Mouse (Mus musculus) neutrophil, adult 5-6 weeks (primary cell): ENCODE measurements around the gene Eid3. TPM values are rescaled to one million over a fixed set of nuclear protein-coding genes. Genes with fewer than 3 reads are reported as not detected.
A peak's percentile ranks its signal among the peaks of the same experiment; 100 is the strongest.

ENCODE experiments used
- ATAC-seq: fragments of 151-379, 151-347 bp; 2 replicates; pipeline ENCODE4 v1.8.0; 2017; ENCODE audit warnings: mild to moderate bottlenecking, moderate TSS enrichment; ENCODE audit not compliant: insufficient number of reproducible peaks, poor library complexity, low FRiP score, severe bottlenecking; ENCODE audit errors: extremely low read depth
- total RNA-seq: library from RNA; stranded (forward); fragments of 200-1000 nt; gene quantifications from 2 replicates; pipeline ENCODE4 v1.2.3, GENCODE M21; 2017

Eid3 gene
- total RNA-seq, 1 experiment from 2014 or later, result 11.4 TPM

DNA sequence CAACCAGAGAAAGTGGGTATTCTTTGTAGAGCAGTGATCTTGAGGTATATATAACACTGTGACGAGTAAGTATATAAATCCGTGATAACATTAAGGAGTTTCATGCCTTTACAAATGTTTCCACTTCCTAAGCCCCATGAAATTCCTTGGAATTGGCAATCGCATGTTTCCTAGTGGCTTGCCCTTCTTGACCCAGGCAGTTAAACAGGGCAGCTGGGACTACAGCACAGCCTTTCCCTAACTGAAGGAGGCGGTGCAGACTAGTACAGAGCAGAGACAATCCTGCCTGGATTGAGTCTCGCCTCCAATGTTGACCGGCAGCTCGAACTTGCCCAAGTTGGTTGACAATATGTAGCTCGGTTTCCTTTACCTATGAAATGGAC, 6.9 kb upstream of the Eid3 start:
- no peak for ATAC-seq

DNA sequence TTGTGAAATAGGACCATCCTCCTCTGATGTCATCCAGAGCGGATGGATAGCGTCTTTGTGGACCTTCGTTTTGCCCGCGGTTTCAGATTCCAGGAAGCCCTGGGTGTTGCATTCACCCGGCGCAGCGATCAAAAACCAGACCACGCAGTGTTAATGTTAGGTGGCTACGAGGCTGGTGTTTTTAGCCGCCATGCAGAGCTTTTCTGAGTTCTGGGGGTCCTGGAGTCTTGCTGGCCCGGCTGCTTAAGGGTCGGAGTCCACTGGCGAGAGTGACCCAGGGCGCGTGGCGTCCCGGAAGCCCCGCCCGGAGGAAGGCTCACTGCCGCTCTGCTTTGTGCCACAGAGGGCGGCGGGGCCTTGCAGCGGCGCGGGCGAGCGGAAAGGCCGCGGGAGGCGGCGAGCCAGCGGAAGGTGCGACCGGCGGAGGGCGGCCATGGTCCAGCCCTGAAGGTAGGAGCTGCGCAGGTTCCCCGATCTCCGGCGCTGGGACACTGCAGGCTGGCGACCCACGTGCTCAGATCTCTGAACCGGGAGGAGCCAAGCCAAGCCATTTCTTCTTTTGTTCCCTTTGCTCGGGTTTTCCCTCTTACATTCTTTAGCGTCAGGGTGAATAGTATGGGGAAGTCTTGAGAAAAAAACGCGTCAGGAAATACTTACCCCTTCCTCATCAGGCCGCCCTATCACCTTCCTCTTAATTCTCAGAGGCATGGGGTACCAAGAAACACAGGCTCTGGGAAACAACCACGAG, 6.1 kb upstream of the Eid3 start:
- ATAC-seq, result peak; percentile 57

DNA sequence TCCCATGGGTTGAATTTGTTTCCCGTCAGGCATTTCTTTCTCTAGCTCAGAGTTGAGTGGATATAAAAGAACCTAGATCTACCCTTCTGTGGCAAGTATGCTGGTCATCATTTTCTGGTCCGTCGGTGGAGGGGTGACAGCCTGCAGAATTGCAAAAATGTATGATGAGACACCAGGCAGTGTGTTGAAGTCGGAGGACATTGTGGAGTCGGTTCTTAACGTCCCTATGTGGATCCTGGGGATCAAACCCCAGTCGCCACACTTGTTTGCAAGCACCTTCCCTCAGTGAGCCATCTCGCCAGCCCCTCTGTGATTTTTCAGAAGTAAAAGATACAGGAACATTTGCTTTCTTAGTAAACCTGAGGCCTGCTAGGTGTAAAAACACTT, 5.5 kb upstream of the Eid3 start:
- ATAC-seq, result no peak

DNA sequence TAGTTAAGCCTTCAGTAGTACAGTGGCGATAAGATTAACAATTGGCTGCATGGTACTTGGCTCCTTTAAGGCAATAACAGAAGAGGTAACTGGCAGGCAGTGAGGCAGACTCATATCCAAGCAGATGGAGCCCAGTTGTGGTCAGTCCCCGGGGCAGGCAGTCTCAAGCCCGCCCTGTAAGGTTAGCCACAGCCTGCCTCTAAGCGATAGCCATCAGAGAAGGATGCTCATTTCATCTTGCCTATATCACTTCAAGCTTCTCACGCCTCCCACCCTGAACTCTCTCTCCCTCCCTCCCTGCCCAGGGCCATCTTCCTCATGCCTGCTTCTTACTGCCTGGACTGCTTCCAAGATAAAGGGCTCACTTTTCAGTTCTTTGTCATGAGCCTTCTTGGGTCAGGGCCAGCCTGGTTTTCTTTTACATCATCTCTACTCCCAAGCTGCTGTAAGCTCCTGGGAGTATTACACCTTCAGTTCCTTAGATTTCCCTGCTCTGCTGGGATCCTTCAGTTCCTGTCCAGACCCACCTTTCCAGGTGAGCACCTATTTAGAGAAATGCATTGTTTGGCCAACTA, 3.2 kb upstream of the Eid3 start:
- ATAC-seq, result no peak

DNA sequence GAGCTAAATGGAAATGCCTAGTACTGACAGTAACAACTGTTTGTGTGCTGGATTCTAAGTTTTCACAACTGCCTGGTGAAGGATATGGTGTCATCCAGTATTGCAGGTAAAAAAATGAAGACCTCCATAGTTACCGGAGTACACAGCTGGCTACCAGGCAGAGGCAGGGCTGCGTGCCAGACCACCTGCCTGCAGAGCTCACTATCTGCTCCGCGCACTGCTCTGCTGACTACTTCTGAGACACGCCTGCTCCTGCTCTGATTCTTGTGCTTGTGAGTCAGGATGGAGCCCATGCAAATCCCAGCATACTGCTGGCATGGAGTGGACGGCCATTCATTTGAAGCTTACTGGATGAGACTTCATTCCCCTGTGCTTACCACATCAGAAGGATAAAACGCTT, 2.6 kb upstream of the Eid3 start:
- ATAC-seq, result no peak

DNA sequence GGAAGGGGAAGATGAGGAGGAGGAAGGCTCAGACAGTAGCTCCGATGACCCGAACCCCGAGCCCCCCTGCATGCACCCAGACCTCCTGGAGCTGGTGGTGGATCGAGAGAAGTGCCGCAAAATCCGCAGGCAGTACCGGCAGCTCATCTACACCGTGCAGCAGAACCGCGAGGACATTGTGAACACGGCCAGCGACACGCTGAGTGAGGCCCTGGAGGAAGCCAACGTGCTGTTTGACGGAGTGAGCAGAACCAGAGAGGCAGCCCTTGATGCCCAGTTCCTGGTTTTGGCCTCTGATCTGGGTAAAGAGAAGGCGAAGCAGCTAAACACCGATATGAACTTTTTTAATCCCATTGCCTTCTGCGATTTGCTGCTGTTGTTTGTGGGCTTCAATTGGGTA, 406 bp downstream of the Eid3 start:
- peak; percentile 42; the same call in 1 of the 2 replicates for ATAC-seq

DNA sequence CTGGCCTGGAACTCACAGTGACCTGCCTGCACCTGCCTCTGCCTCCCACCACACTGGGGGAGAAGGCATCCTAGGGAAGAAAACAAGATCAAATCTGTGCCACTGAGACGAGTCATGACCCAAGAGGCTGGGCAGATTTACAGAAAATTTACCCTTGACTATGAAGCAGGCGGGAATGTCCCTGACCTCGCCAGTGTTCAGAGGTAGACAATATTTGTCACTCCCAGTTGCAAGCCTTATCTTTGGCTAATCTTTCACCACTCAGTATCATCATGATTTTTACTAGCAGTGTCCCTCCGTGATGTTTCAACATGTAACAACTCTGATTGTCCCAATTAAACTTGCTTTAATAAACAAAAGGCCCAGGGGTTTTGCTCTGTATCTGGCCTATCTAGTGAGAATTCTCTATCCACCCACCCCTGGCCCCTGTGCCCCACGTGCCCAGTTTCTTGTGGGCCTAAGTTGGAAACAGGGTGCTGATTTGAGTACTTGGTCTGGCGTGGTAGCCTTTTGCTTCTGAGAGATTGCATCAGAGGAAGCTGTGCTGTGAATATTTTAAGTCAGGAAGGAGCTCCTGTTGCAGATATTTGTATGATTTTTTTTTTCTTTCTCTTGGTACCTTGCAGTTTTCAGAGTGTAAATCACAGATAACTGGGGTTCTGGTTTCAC, 2.1 kb downstream of the Eid3 start:
- no peak for ATAC-seq

DNA sequence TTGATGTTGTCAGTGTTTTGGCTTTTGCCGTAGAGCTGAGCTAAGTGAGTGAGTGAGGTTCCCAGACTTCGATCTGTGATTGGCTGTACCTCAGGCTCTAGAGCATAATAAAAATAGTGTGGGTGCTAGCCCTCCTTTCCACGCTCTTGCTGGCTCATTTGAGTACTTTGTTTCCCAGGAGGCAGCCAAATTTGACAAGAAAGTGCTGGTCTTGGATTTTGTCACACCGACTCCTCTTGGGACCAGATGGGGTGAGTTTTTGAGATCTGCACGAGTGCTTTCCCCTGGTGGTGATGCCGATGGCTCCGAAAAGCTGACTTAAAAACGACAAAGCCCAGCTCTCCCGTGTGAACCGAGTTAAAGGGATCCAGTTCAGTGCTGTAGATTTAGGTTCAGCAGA, 9.0 kb downstream of the Eid3 start:
- no peak for ATAC-seq

DNA sequence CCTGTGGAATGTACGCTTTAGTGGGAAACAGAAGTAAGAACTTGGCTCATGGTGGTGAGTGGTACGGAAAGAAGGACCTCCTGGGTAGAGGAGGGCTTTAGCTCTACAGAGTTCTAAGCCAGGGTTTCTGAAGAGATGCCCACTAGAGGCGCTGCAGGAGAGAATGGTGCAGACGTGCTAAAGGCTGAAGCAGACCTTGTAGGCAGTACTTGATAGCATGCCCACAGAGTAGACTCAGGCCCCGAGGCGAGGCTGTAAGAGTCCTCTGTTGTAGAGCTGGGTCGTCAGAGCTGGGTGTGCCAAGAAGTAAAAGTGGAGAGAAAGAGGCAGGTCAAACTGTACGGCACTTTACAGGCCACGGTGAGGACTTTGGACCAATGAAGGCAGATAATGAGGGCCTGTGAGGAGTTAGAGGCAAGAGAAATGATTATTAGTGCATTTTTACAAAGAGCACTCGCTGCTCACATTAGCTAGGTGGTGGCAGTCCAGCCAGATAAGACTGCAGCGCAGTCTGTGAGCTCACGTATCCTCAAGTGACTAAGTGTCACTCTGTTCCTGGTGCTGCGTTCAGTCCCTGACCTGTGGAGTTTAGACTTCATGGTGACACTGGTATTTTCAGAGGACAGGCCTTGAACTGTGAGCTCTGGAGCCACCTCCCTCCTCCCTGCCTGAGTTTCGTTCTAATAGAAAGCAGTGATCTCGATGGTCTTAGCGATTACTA, 9.8 kb downstream of the Eid3 start:
- ATAC-seq, result no peak

DNA sequence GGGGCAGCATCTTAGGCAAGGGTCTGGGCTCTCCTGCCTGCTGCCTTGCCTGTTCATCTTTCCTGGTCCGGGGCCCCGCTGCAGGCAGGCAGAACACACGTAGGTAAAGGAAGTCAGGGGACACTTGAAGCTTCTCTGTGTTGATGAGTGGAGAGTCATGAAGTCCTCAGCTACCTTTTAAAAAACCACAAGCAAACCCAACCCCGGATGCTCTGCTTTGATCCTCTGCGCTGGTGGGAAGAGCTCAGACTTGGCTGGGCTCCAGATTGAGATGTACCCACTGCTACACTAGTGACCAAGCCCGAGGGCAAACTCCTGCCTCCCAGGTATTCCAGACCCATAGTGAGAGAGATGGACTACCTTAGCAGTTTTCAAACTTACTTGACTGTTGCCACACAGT, 20.9 kb downstream of the Eid3 start:
- peak; percentile 30 for ATAC-seq

DNA sequence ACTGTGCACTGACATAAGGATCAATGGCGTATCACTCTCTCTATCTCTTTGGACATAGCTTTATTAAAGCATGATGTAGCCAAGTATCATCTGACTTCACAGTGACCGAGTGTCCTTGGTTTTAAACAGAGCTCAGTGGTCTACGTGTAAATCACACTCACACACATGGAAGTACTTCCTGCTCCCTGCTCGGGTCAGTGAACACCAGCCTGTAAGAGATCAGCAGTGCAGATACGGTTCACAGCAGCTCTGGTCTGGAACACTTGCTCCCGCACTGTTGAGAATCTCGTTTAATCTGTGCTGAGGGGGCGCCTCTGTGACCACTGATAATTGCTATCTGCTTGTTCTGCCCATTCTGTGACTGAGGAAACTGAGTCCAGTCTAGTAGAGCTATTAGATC, 22.1 kb downstream of the Eid3 start:
- no peak for ATAC-seq

DNA sequence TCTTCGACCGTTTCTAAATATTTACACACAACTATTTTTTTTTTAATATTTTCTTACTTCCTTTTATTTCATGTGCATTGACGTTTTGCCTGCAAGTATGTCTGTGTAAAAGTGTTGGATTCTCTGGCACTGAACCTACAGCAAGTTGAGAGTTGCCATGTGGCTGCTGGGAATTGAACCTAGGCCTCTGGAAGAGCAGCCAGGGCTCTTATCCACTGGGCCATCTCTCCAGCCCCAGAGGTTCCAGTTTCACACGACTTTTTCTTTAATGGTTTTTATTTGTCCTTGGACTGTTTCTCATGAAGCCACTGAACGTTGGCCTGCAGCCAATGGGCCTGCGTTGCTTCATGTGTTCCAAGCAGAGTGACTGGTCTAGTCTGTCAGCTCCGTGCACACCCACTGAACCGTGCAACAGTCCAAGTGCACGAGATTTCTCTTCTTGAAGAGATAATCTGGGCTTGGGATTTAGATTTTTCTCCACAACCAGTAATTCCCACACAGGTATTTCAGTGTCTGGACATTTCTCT, 23.1 kb downstream of the Eid3 start:
- no peak for ATAC-seq

DNA sequence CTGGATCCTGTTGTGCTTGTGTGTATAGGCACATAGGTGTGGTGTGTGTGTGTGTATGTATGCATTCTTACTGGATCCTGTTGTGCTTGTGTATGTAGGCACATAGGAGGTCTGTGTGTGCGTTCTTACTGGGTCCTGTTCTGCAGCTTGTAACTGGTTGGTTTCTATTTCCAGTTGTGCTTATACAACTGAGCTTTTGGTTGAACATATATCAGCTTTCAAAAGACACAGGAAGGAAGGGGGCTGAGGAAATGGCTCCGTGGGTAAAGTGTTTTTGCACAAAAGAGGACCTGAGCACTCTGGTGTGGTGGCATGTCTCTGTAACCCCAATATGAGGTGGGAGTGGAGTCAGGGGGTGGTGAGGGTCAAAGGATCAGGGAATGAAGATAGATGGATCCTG, 24.5 kb downstream of the Eid3 start:
- no peak for ATAC-seq

DNA sequence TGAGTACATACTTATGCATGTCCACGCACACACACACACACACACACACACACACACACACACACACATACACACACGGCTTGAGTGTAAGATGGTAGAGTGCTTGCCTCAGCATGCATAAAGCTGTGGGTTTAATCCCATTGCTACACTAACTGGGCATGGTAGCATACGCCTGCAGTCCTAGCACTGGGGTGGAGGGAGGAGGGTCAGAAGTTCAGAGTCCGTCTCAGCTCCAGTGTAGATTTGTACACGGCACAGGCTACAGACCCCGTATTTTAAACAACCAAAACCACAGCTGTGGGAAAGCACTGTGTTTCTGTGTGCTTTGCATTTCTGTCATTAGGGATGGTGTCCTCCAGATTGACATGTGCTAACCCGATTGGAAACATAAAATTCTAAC, 25.0 kb downstream of the Eid3 start:
- no peak for ATAC-seq

DNA sequence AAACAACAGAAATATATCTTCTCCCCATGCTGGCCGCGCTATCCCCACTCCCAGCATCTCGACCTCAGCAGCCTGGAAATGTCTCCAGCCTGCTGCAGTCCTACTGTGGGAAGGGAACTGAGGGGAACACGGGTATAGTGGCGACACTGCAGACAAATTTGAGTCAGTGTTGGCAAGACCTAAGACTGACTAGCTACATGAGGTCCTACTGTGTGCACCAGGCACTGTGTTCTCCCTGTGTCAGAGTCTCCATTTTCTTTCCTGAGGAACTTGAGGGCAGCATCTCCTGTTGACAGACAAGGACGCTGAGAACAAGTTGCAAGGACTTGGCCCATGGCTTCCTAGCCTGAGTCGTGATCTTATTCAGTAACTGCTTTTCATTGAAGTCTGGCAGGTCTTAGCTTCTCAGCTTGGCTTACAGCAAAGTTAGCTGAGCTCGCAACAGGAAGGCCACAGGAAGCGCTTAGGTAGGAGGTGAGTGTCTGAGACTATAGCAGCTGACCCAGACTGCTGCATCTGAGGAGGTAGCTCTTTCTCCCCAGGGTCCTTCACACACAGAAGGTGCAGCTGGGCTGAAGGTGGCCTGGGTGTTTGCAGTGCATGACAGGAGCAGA, 26.1 kb downstream of the Eid3 start:
- 0 out of 2 replicates have a peak, but pooled peaks have one; percentile 4 for ATAC-seq

DNA sequence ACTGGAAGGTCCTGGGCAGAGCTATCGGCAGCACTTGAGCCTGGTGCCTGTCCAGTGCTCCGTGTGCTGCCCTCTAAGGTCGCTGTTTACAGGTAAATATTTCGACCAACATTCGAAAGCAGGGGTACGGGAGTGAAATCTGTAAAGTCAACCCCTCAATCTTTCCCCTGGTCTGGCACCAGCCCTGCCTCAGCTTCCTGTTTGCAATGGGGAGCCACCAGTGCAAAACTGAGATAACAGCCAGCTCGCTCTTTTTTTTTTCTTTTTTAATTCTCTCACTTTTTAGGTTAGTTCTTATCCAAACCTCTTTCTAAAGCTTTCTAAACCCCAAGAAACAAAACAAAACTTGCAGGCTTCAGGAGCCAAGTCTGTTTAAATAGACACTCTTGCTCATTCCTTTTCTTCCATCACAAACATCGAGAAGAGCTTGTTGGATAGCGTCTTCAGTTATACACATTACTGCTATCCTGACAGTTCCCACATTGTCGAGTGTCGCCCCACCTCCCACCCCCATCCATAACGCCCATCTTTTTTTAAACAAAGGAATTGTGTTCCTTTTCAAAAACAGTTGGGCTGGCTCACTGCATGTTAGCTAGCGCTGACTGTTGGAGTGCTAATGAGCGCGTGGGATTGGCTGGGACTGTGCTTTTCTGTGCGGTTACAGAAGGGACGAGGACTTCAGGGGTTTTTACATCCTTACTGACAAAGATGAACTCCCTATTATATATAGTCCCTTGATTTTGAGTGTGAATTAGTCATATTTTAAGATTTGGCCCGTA, 27.6 kb downstream of the Eid3 start:
- ATAC-seq, result no peak

DNA sequence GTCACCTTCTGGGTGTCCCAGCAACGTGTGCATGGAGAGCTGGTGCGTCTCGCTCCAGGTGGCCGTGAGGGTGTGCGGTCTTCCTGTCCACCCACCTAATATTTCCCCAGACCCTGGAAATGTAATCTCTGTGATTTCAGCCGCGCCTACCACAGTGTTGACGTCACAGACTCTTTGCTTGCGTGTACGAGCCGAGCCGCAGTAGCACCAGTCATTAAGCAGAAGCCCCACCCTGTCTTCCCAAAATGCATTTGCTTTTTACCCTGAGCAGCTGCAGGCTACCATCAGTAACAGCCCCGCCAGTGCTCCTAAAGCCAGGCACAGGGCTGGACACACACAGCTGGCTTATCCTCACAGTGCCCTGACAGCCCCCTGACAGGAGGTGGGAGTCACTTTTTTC, 31.5 kb downstream of the Eid3 start:
- ATAC-seq, result no peak

DNA sequence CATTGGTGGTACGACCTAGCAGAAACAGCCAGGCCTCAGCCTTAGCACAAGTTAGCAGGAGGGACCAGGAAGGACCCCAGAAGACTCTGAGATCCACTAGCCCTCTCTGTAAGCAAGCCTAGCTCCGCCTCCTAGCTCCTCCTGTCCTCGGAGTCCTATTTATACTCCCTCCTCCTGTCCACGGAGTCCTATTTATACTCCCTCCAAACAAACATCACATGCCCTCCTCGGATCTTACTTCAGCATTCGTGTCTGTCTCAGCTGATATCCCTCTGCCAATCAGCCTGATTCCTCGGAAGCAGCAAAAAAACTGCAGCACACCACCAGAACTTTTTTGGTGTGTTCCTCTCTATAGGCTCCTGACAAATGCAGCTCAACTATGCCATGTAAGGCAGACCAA, 32.5 kb downstream of the Eid3 start:
- ATAC-seq, result no peak
